Mouse (Mus musculus): ENCODE data around the gene Atf7ip2.

- no peak for TF ChIP-seq CTCF (IDR thresholded peaks at IDR 0.05; ENCODE audit: low read depth)
- no peak for TF ChIP-seq EP300 (optimal IDR thresholded peaks at IDR 0.05)
These were observed 34.8 kb downstream of the Atf7ip2 start for GRCm38 (mm10) chr16:10227361-10227760.
